Mouse (Mus musculus) fibroblast of lung, adult 2 months (primary cell): Measurements from ENCODE around the gene Mtx2.

ENCODE experiments used
- DNase-seq: peaks from one replicate; pipeline ENCODE4 v3.0.0-alpha.2; 2011; ENCODE audit warnings: low read depth

Mtx2 gene

DNA sequence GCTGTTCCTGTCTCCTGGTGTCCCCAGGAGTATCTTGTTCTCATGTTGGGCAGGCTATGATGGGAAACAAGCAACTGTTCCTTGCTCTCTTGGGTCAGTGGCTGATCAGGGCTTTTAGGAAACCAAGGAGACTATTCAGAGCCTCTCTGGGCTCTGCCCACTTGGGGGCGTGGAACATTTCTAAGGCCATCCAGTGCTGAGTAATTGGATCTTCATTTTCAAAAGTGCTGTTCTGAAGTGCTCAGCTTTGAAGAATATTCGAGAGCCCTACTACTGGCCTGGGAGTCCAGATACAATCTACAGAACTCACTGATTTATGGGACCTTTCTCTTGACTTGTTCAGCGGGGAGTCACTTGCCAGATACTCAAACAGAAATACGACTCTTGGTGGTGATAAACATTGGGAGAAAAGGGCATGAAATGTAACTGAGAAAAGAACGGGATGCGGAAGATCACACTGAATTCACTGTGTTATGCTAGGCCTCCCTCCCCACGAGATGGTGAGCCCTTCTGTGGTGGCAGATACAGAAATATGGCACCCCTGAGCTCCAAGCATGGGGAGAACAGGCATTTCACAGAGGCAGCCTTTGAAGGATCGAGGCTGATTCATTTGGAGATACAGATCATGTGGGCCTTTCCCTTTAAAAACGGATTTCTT, 92.4 kb downstream of the Mtx2 start:
- DNase-seq: no peak

DNA sequence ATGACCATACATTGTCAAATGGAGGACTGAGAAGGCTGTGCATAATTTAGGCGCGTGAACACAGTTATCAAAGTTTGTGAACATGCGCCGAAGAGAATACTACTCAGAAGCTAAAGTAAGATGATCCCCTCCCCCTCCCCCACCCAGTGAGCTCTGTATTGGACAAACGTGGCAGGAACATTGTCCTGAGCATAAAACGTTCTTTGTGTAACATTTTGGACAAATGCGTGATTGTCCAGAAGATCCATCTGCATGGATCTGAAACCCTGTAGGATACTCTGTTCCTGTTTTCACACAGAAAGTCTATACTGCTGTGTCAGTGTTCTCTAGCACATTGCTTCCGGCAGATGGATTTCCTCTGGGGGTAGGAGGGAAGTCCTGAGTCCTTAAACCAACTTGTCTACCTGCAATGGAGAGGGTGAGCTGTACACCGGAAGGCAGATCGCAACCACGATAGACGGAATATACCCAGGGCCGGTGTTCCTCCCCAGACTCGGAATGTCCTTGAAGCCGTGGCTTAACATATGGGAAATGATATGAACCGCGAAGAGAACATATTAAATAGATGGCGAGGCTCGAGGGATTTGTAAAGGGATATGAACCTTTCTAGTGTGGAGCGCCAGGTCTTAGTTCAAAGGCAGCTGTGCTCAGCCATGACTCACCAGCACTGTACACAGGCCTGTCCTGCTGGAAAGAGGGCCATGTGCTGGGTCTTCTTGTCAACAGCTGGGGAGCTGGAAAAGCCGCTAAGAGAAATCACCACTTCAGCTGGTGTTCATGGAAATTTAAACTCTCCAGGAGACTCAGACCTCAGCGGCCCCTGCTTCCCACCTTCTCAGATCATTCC, 100.6 kb downstream of the Mtx2 start:
- DNase-seq: no peak
